Mouse (Mus musculus): ENCODE data around the gene Sox14. TPM values are rescaled to one million over a fixed set of nuclear protein-coding genes. Genes with fewer than 3 reads are reported as not detected.

Gene Sox14
- polyA plus RNA-seq, 1 experiment from 2014 or later, result not detected

DNA sequence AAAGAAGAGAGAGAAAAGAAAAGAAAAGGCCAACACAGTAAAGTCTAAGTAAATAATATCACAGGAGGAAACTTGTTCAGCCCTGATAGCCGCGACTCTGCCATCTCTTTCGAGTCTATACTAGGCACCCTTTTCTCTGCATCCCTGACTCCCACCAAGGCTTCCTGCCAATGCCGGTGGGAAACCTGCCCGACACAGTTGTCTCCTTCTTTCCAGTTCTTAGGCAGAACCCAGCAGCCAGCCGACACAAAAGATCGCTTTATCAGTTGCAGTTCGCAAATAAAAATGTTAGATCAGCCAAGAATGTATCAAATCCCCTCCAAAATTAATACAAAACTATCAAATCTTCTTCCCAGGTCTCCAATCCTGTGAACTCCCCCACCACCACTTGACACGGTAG is 13.0 kb downstream of the Sox14 start:
- H3K36me3 ChIP-seq (ENCODE audit: control insufficient read depth, insufficient read depth, low read length), result no peaks in the 10 kb centered on the region
- no peak overlapping the region for H3K4me3 ChIP-seq (ENCODE audit: low read depth, low read length)
- TF ChIP-seq CTCF (IDR thresholded peaks at IDR 0.05; ENCODE audit: low read depth) (no peak), EP300 (optimal IDR thresholded peaks at IDR 0.05) (no peak)
- no peaks in the 10 kb centered on the region for H3K9me3 ChIP-seq (ENCODE audit: control insufficient read depth, low read length)
- no peak overlapping the region for H3K4me2 ChIP-seq (replicated peaks; ENCODE audit: low read depth)
- ATAC-seq (ENCODE audit: low FRiP score, low TSS enrichment) (no peak), DNase-seq (ENCODE audit: low spot score) (no peak)
- 71% methylated on average over 9 of the region's 9 CpGs for WGBS
- no peaks in the 10 kb centered on the region for H3K4me1 ChIP-seq (replicated peaks; ENCODE audit: control insufficient read depth, insufficient read depth)
- H3K9ac ChIP-seq (ENCODE audit: low read length), result no peak overlapping the region
- H3K27me3 ChIP-seq (ENCODE audit: control insufficient read depth, insufficient read depth, low read length), result no peaks in the 10 kb centered on the region
- H3K27ac ChIP-seq (replicated peaks), result no peak overlapping the region

DNA sequence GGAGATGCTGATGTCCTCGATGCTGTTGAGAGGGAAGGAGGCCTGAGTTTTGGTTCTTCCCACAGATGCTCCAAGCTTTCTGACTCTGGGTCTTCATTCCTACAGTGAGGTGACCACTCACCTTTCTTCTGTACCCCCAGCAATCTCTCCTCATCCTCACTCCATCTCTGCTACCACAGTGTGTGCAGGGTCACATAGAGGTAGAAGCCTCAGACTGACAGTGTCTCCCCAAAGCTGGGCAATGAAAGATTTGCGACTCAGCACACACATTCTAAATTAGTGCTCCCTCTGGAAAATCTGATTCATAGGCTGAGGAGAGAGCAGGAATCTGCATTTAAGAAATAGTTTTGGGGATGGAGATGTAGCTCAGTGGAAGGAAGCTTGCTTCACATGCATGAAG is 21.5 kb downstream of the Sox14 start:
- TF ChIP-seq EP300 (optimal IDR thresholded peaks at IDR 0.05) (no peak), CTCF (IDR thresholded peaks at IDR 0.05; ENCODE audit: low read depth) (no peak)
- no peaks in the 10 kb centered on the region for H3K9me3 ChIP-seq (ENCODE audit: control insufficient read depth, low read length)
- DNase-seq (ENCODE audit: low spot score) (no peak), ATAC-seq (ENCODE audit: low FRiP score, low TSS enrichment) (no peak)
- H3K27me3 ChIP-seq (ENCODE audit: control insufficient read depth, insufficient read depth, low read length), result no peaks in the 10 kb centered on the region
- no peak overlapping the region for H3K9ac ChIP-seq (ENCODE audit: low read length)
- no peak overlapping the region for H3K27ac ChIP-seq (replicated peaks)
- no peak overlapping the region for H3K4me2 ChIP-seq (replicated peaks; ENCODE audit: low read depth)
- H3K4me1 ChIP-seq (replicated peaks; ENCODE audit: control insufficient read depth, insufficient read depth), result no peaks in the 10 kb centered on the region
- H3K4me3 ChIP-seq (ENCODE audit: low read depth, low read length), result no peak overlapping the region
- H3K36me3 ChIP-seq (ENCODE audit: control insufficient read depth, insufficient read depth, low read length), result no peaks in the 10 kb centered on the region
- WGBS, result 88% methylated on average over 2 of the region's 2 CpGs

DNA sequence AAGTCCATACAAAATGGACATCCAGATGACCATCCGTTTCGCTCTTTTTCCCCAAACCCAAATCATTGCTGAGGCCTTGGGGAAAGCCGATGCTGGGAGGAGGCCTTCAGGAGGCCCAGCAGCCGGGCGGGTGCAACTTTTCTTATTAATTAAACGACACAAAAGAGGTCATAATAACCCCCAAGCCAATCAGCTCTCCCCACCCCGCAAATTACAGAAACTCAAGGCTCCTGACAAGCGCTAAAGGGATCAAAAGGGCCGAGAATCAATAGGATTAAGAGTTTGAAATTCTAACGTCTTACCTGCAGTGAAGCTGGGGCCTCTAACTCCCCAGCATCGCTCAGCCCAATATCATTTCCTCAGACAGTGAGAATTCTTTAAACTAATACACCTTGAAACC is 22.6 kb downstream of the Sox14 start:
- no peaks in the 10 kb centered on the region for H3K27me3 ChIP-seq (ENCODE audit: control insufficient read depth, insufficient read depth, low read length)
- no peaks in the 10 kb centered on the region for H3K4me1 ChIP-seq (replicated peaks; ENCODE audit: control insufficient read depth, insufficient read depth)
- H3K9me3 ChIP-seq (ENCODE audit: control insufficient read depth, low read length), result no peaks in the 10 kb centered on the region
- H3K9ac ChIP-seq (ENCODE audit: low read length), result no peak overlapping the region
- TF ChIP-seq EP300 (optimal IDR thresholded peaks at IDR 0.05) (no peak), CTCF (IDR thresholded peaks at IDR 0.05; ENCODE audit: low read depth) (no peak)
- H3K27ac ChIP-seq (replicated peaks), result no peak overlapping the region
- no peaks in the 10 kb centered on the region for H3K36me3 ChIP-seq (ENCODE audit: control insufficient read depth, insufficient read depth, low read length)
- ATAC-seq (ENCODE audit: low FRiP score, low TSS enrichment) (no peak), DNase-seq (ENCODE audit: low spot score) (no peak)
- H3K4me2 ChIP-seq (replicated peaks; ENCODE audit: low read depth), result no peak overlapping the region
- WGBS, result 59% methylated on average over 11 of the region's 11 CpGs
- H3K4me3 ChIP-seq (ENCODE audit: low read depth, low read length), result no peak overlapping the region

DNA sequence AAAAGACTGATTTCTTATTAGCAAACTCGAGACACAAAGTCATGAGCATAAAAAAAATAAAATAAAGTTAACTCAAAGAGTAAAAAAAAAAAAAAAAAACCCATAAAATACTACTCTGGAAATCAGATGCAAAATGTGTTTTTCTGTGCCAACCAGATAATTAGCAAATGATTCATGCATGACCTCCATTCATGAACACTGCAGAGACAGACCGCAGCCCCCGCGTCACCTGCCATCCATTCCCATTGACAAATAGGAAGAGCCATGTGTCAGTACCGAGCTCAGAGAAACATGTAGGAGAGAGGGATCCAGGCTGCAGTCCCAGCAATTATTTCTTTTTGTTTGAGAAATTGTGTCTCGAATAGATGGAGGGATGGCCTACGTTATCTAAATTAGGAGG is 25.6 kb downstream of the Sox14 start:
- DNase-seq (ENCODE audit: low spot score) (no peak), ATAC-seq (ENCODE audit: low FRiP score, low TSS enrichment) (no peak)
- 75% methylated on average over 7 of the region's 7 CpGs for WGBS
- H3K4me2 ChIP-seq (replicated peaks; ENCODE audit: low read depth), result no peak overlapping the region
- H3K9me3 ChIP-seq (ENCODE audit: control insufficient read depth, low read length), result no peaks in the 10 kb centered on the region
- TF ChIP-seq EP300 (optimal IDR thresholded peaks at IDR 0.05) (no peak), CTCF (IDR thresholded peaks at IDR 0.05; ENCODE audit: low read depth) (no peak)
- H3K36me3 ChIP-seq (ENCODE audit: control insufficient read depth, insufficient read depth, low read length), result no peaks in the 10 kb centered on the region
- H3K27me3 ChIP-seq (ENCODE audit: control insufficient read depth, insufficient read depth, low read length), result no peaks in the 10 kb centered on the region
- no peak overlapping the region for H3K9ac ChIP-seq (ENCODE audit: low read length)
- H3K4me3 ChIP-seq (ENCODE audit: low read depth, low read length), result no peak overlapping the region
- no peaks in the 10 kb centered on the region for H3K4me1 ChIP-seq (replicated peaks; ENCODE audit: control insufficient read depth, insufficient read depth)
- H3K27ac ChIP-seq (replicated peaks), result no peak overlapping the region

DNA sequence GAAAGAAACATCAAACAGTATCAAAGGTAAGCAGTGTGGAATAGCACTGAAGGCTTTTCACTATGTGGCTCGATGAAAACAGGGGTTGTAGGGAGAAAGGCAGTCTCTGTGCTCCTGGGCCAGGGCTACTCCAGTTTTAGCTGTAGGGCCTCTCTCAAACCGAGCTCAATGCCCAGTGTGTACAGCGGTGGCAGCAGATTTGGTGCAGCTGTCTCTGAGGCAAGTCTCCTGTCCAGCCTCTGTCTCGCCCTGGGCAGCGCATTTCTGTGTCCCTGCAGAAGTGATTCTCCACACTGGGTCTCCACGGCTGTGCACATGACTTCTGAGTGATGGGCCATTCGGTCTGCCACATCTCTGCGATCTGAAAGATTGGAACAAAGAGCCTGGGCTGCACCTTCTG is 27.6 kb downstream of the Sox14 start:
- TF ChIP-seq EP300 (optimal IDR thresholded peaks at IDR 0.05), result no peak
- no peak for TF ChIP-seq CTCF (IDR thresholded peaks at IDR 0.05; ENCODE audit: low read depth)
- Histone ChIP-seq H3K27ac (replicated peaks) (no peak overlapping the region), H3K36me3 (ENCODE audit: control insufficient read depth, insufficient read depth, low read length) (no peaks in the 10 kb centered on the region), H3K9ac (ENCODE audit: low read length) (no peak overlapping the region), H3K27me3 (ENCODE audit: control insufficient read depth, insufficient read depth, low read length) (no peaks in the 10 kb centered on the region), H3K4me3 (ENCODE audit: low read depth, low read length) (no peak overlapping the region), H3K4me1 (replicated peaks; ENCODE audit: control insufficient read depth, insufficient read depth) (no peaks in the 10 kb centered on the region), H3K9me3 (ENCODE audit: control insufficient read depth, low read length) (no peaks in the 10 kb centered on the region), H3K4me2 (replicated peaks; ENCODE audit: low read depth) (no peak overlapping the region)
- WGBS, result 50% methylated on average over 8 of the region's 8 CpGs
- DNase-seq (ENCODE audit: low spot score) (no peak), ATAC-seq (ENCODE audit: low FRiP score, low TSS enrichment) (no peak)

DNA sequence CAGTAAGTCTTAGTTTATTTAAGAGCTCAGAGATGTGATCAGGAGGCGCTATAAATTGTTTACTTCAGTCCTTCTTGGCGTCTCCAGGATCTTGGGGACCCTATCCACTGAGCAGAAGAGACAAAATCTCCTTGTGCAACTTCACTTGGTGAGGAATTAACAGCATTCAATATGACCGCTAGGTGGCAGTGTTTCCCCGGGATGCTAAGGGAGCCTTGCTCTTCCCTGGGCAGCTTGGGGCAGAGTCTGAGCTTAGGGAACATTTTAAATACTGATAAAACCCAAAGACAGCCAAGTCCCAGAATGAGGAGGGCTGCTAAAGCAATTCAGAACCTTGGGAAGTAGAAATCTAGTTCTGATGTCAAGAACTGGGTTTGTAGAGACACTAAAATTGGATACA is 29.1 kb downstream of the Sox14 start:
- H3K4me1 ChIP-seq (replicated peaks; ENCODE audit: control insufficient read depth, insufficient read depth), result no peaks in the 10 kb centered on the region
- DNase-seq (ENCODE audit: low spot score) (peak; percentile 72), ATAC-seq (ENCODE audit: low FRiP score, low TSS enrichment) (no peak)
- H3K4me2 ChIP-seq (replicated peaks; ENCODE audit: low read depth), result no peak overlapping the region
- H3K9ac ChIP-seq (ENCODE audit: low read length), result no peak overlapping the region
- no peak overlapping the region for H3K4me3 ChIP-seq (ENCODE audit: low read depth, low read length)
- H3K9me3 ChIP-seq (ENCODE audit: control insufficient read depth, low read length), result no peaks in the 10 kb centered on the region
- TF ChIP-seq EP300 (optimal IDR thresholded peaks at IDR 0.05) (no peak), CTCF (IDR thresholded peaks at IDR 0.05; ENCODE audit: low read depth) (peak; percentile 93)
- 2% methylated on average over 4 of the region's 4 CpGs for WGBS
- no peaks in the 10 kb centered on the region for H3K27me3 ChIP-seq (ENCODE audit: control insufficient read depth, insufficient read depth, low read length)
- no peaks in the 10 kb centered on the region for H3K36me3 ChIP-seq (ENCODE audit: control insufficient read depth, insufficient read depth, low read length)
- no peak overlapping the region for H3K27ac ChIP-seq (replicated peaks)
